Mouse (Mus musculus) neural tube, embryonic 15.5 days (tissue): ENCODE measurements at regions not wholly inside any gene's neighbourhood (a gene's known extent, or its start where the extent isn't known, plus 50 kb on each side); places are given as distances from the start of the nearest gene placed in this dataset.

Source experiments
- ATAC-seq: fragments of 200-750 bp; cut with Nextera tagmentation; 2 replicates; pipeline ENCODE4 v1.8.0; 2017; ENCODE audit warnings: mild to moderate bottlenecking, moderate TSS enrichment, moderate library complexity; ENCODE audit not compliant: low FRiP score
- H3K27ac ChIP-seq: fragments of 300-500 bp; sonication (generic); replicated peaks from 2 replicates; pipeline ENCODE4 v1.5.1; 2015; ENCODE audit warnings: mild to moderate bottlenecking, inconsistent platforms
- H3K27me3 ChIP-seq: fragments of 300-500 bp; sonication (generic); replicated peaks from 2 replicates; pipeline ENCODE4 v1.6.1; 2015; ENCODE audit warnings: inconsistent platforms
- H3K36me3 ChIP-seq: fragments of 300-500 bp; sonication (generic); 2 replicates; pipeline ENCODE4 v1.6.1; 2015; ENCODE audit warnings: inconsistent platforms
- H3K4me1 ChIP-seq: fragments of 300-500 bp; sonication (generic); 2 replicates; pipeline ENCODE4 v1.6.1; 2015; ENCODE audit warnings: inconsistent platforms
- H3K4me2 ChIP-seq: fragments of 300-500 bp; sonication (generic); 2 replicates; pipeline ENCODE4 v1.6.1; 2015; ENCODE audit warnings: inconsistent platforms, mild to moderate bottlenecking, moderate library complexity
- H3K4me3 ChIP-seq: fragments of 300-500 bp; sonication (generic); replicated peaks from 2 replicates; pipeline ENCODE4 v1.5.1; 2015; ENCODE audit warnings: mild to moderate bottlenecking, inconsistent platforms
- H3K9ac ChIP-seq: fragments of 300-500 bp; sonication (generic); replicated peaks from 2 replicates; pipeline ENCODE4 v1.6.1; 2015; ENCODE audit warnings: mild to moderate bottlenecking, inconsistent platforms
- H3K9me3 ChIP-seq: fragments of 300-500 bp; sonication (generic); replicated peaks from 2 replicates; pipeline ENCODE4 v1.6.1; 2016; ENCODE audit warnings: inconsistent platforms
- WGBS: fragments of 180-500 bp; shearing (Covaris S2); methylation state at CpG from one replicate; pipeline ENCODE4 v1.1.7; 2015; ENCODE audit warnings: mixed read lengths; 5-methylcytosine and 5-hydroxymethylcytosine counted together

- no peaks in the 10 kb centered on the region for H3K36me3 ChIP-seq
- ATAC-seq: no peak
- no peak overlapping the region for H3K4me3 ChIP-seq
- no peaks in the 10 kb centered on the region for H3K27me3 ChIP-seq
- no peak overlapping the region for H3K27ac ChIP-seq
- no peak overlapping the region for H3K9ac ChIP-seq
- 83% methylated on average over 9 of the region's 9 CpGs for WGBS
- no peaks in the 10 kb centered on the region for H3K4me1 ChIP-seq
- no peak overlapping the region for H3K4me2 ChIP-seq
- no peaks in the 10 kb centered on the region for H3K9me3 ChIP-seq
Measured at GRCm38 (mm10) chr3:128298110-128298509, 402.0 kb upstream of the Fam241a start.

DNA sequence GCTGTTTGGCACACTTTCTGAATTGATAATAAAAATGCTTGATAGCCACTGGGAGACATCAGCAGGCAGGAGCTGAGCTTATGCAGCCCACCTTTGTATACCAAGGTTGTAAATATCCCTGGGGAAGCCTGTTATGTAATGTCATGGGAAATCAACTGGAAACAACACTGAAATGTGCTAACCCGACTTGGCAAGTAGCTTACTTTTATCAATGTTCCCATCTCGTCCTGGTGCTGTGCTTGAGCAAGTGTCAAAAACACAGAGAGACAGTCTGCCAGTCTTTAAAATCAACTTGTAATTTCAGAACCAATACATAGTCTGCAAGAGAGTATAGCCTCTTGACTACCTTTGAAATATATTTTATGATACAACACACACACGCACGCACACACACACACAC is 391.7 kb upstream of the Fam241a start:
- no peak for ATAC-seq
- WGBS: 71% methylated on average over 4 of the region's 4 CpGs
- Histone ChIP-seq H3K27ac (no peak overlapping the region), H3K27me3 (no peaks in the 10 kb centered on the region), H3K4me1 (no peaks in the 10 kb centered on the region), H3K9ac (no peak overlapping the region), H3K4me3 (no peak overlapping the region), H3K36me3 (no peaks in the 10 kb centered on the region), H3K4me2 (no peak overlapping the region), H3K9me3 (no peaks in the 10 kb centered on the region)

GRCm38 (mm10) chr3:128285214-128285613 is 389.1 kb upstream of the Fam241a start:
- no peak overlapping the region for H3K4me2 ChIP-seq
- H3K27me3 ChIP-seq: no peaks in the 10 kb centered on the region
- no peaks in the 10 kb centered on the region for H3K4me1 ChIP-seq
- WGBS: 84% methylated on average over 6 of the region's 6 CpGs
- H3K36me3 ChIP-seq: no peaks in the 10 kb centered on the region
- ATAC-seq: no peak
- H3K9me3 ChIP-seq: no peaks in the 10 kb centered on the region
- no peak overlapping the region for H3K4me3 ChIP-seq
- H3K9ac ChIP-seq: no peak overlapping the region
- H3K27ac ChIP-seq: no peak overlapping the region

- WGBS: 98% methylated on average over 4 of the region's 4 CpGs
- Histone ChIP-seq H3K27ac (no peak overlapping the region), H3K4me2 (no peak overlapping the region), H3K36me3 (no peaks in the 10 kb centered on the region), H3K4me3 (no peak overlapping the region), H3K9me3 (no peaks in the 10 kb centered on the region), H3K4me1 (no peaks in the 10 kb centered on the region), H3K27me3 (no peaks in the 10 kb centered on the region), H3K9ac (no peak overlapping the region)
- ATAC-seq: no peak
Measured at GRCm38 (mm10) chr3:128280626-128281025, 384.5 kb upstream of the Fam241a start.

GRCm38 (mm10) chr3:128270576-128270975 is 374.5 kb upstream of the Fam241a start:
- Histone ChIP-seq H3K4me2 (no peak overlapping the region), H3K9ac (no peak overlapping the region), H3K4me3 (no peak overlapping the region), H3K36me3 (no peaks in the 10 kb centered on the region), H3K27ac (no peak overlapping the region), H3K4me1 (no peaks in the 10 kb centered on the region; the same call in 1 of the 2 replicates), H3K27me3 (no peaks in the 10 kb centered on the region), H3K9me3 (no peaks in the 10 kb centered on the region)
- no peak for ATAC-seq
- WGBS: 48% methylated on average over 6 of the region's 6 CpGs

GRCm38 (mm10) chr3:128261208-128261607 is 365.1 kb upstream of the Fam241a start:
- no peak overlapping the region for H3K9ac ChIP-seq
- no peak overlapping the region for H3K4me2 ChIP-seq
- no peaks in the 10 kb centered on the region for H3K4me1 ChIP-seq
- 87% methylated on average over 2 of the region's 2 CpGs for WGBS
- no peaks in the 10 kb centered on the region for H3K27me3 ChIP-seq
- H3K27ac ChIP-seq: no peak overlapping the region
- no peak overlapping the region for H3K4me3 ChIP-seq
- no peaks in the 10 kb centered on the region for H3K9me3 ChIP-seq
- no peaks in the 10 kb centered on the region for H3K36me3 ChIP-seq
- ATAC-seq: no peak

GRCm38 (mm10) chr3:128247816-128248215 is 351.7 kb upstream of the Fam241a start:
- ATAC-seq: no peak

GRCm38 (mm10) chr3:128239813-128240421 is 343.8 kb upstream of the Fam241a start:
- Histone ChIP-seq H3K4me2 (no peak overlapping the region), H3K9me3 (no peaks in the 10 kb centered on the region), H3K9ac (no peak overlapping the region), H3K36me3 (no peaks in the 10 kb centered on the region), H3K4me1 (no peaks in the 10 kb centered on the region), H3K4me3 (no peak overlapping the region), H3K27ac (no peak overlapping the region), H3K27me3 (no peaks in the 10 kb centered on the region)
- no peak for ATAC-seq
- WGBS: 78% methylated on average over 7 of the region's 7 CpGs

More at GRCm38 (mm10) chr3:128247816-128248215, 351.7 kb upstream of the Fam241a start:
- H3K9ac ChIP-seq: no peak overlapping the region
- H3K4me1 ChIP-seq: no peaks in the 10 kb centered on the region
- 66% methylated on average over 2 of the region's 2 CpGs for WGBS
- H3K4me3 ChIP-seq: no peak overlapping the region
- H3K27me3 ChIP-seq: no peaks in the 10 kb centered on the region
- H3K9me3 ChIP-seq: no peaks in the 10 kb centered on the region
- H3K36me3 ChIP-seq: no peaks in the 10 kb centered on the region
- H3K27ac ChIP-seq: no peak overlapping the region
- no peak overlapping the region for H3K4me2 ChIP-seq

GRCm38 (mm10) chr3:128230390-128230789 is 334.3 kb upstream of the Fam241a start:
- no peak for ATAC-seq
- Histone ChIP-seq H3K4me3 (no peak overlapping the region), H3K9me3 (no peaks in the 10 kb centered on the region), H3K4me2 (no peak overlapping the region), H3K27me3 (no peaks in the 10 kb centered on the region), H3K9ac (no peak overlapping the region), H3K36me3 (no peaks in the 10 kb centered on the region), H3K27ac (no peak overlapping the region), H3K4me1 (no peaks in the 10 kb centered on the region)
- 86% methylated on average over 5 of the region's 5 CpGs for WGBS

DNA sequence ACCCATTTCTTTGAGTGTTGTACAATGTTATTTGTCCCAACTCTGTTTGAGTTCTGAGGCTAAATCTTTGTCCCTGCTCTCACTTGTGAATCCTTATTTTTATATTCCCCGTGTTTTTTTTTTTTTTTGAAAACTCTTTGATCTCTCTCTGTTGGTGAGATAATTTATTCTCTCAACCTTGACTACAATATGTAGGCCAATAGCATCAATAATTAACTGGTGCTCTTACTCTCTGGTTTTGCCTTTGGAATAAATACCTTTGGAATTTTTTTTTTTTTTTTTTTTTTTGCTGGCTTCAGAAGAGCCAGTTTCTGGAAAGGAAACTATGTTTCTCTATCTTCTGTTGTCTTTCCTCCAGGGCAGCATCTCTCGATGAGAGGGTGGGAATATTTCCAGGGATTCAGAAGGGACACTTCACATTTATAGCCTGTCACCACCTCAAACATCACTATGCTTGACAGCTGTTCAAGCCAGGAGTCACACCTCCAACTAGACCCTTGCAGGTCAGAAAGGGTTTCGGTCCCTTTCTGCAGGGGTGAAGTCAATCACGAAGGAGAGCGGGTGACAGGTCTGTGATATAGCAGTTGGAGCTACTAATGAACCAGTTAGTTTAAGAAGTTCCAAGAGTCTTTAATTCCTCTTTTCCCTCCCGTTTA is 330.9 kb upstream of the Fam241a start:
- Histone ChIP-seq H3K36me3 (no peaks in the 10 kb centered on the region), H3K4me2 (no peak overlapping the region), H3K27ac (no peak overlapping the region), H3K9me3 (no peaks in the 10 kb centered on the region), H3K9ac (no peak overlapping the region), H3K27me3 (0 out of 2 replicates have a peak, but pooled peaks cover 3% of the 10 kb centered on the region), H3K4me3 (no peak overlapping the region), H3K4me1 (peaks cover 3% of the 10 kb centered on the region; the same call in 1 of the 2 replicates)
- no peak for ATAC-seq
- 81% methylated on average over 6 of the region's 6 CpGs for WGBS

DNA sequence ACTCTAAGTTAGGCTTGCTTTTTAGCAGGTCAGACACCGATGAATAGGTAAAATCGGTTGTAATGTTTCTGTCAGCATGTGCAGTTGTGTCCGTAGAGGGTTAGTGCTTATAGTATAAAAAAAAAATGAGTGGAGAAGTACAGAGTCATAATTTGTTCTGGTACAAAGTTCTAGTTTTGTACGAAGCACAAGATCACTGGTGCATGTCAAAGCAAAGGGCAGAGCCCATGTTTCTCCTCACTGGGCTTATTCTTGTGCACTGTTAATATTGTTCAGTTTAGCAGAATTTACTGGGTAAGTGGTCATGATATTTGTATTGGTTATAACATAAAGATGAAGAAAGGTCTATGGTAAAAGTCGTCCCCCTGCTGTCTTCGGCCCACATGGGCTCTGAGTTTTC is 330.4 kb upstream of the Fam241a start:
- 0 out of 2 replicates have a peak, but pooled peaks cover 3% of the 10 kb centered on the region for H3K27me3 ChIP-seq
- no peaks in the 10 kb centered on the region for H3K9me3 ChIP-seq
- peaks cover 3% of the 10 kb centered on the region; the same call in 1 of the 2 replicates for H3K4me1 ChIP-seq
- no peaks in the 10 kb centered on the region for H3K36me3 ChIP-seq
- 90% methylated on average over 6 of the region's 6 CpGs for WGBS
- H3K9ac ChIP-seq: no peak overlapping the region
- H3K4me2 ChIP-seq: no peak overlapping the region
- H3K4me3 ChIP-seq: no peak overlapping the region
- no peak overlapping the region for H3K27ac ChIP-seq
- no peak for ATAC-seq

DNA sequence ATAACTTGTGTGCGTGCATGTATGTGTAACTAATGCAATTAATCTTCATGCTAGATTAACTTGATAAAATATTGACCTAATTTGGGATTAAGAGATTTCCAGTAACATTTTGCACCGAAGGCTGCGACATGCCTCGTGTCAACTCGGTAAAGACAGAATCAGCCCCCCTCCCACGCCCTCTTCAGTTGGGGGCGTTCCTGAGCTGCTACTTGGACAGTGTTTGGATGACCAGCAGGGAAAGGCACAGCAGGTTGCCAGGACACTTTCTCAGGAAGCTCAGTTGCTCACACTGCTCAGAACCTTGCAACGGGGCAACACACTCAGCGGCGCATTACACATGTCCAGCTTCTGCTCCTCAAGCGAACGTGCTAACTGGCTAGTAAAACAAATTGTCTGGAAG is 326.2 kb upstream of the Fam241a start:
- WGBS: 16% methylated on average over 12 of the region's 12 CpGs
- peak overlapping the region; percentile 31; the same call in 1 of the 2 replicates for H3K4me2 ChIP-seq
- H3K27ac ChIP-seq: no peak overlapping the region
- no peaks in the 10 kb centered on the region for H3K36me3 ChIP-seq
- H3K4me3 ChIP-seq: no peak overlapping the region
- H3K27me3 ChIP-seq: 0 out of 2 replicates have a peak, but pooled peaks cover 3% of the 10 kb centered on the region
- peaks cover 3% of the 10 kb centered on the region; the same call in 1 of the 2 replicates for H3K4me1 ChIP-seq
- ATAC-seq: no peak
- H3K9me3 ChIP-seq: no peaks in the 10 kb centered on the region
- H3K9ac ChIP-seq: no peak overlapping the region
